Mouse (Mus musculus) liver, adult 2 months (tissue): ENCODE measurements around the gene Kif1c.

Source experiments
- CTCF ChIP-seq: fragments of 200-500 bp; IDR thresholded peaks from 2 replicates; pipeline ENCODE4 v1.5.1; 2011; ENCODE audit warnings: low read depth, low read length, control low read depth
- POLR2A ChIP-seq: fragments of 200-500 bp; IDR thresholded peaks from 2 replicates; pipeline ENCODE4 v1.6.1; 2011; ENCODE audit warnings: low read length, control low read depth; ENCODE audit not compliant: insufficient read depth; ENCODE audit errors: extremely low read depth

- TF ChIP-seq POLR2A (no peak), CTCF (0 out of 2 replicates have a peak, but pooled peaks have one; percentile 19)
Measured at GRCm38 (mm10) chr11:70681897-70682581, 18.3 kb upstream of the Kif1c start.
